In genomic region chr13:38580601-38581457, GRCm38 (mm10) we compare ENCODE assay signal across 8 mouse cellular contexts. TPM values are rescaled to one million over a fixed set of nuclear protein-coding genes. Genes with fewer than 3 reads are reported as not detected.
DNase-seq lines count a peak whose midpoint lies in the region; ATAC-seq lines count a peak whose summit lies in the region.

No protein-coding gene starts in this region.

- no peaks in the 10 kb centered on the region for H3K4me1 ChIP-seq in brown adipose tissue, adult 24 weeks (ENCODE audit: control insufficient read depth, insufficient read depth, insufficient read length, low read length)
- 0 out of 2 replicates have a peak, but pooled peaks cover 4% of the 10 kb centered on the region for H3K4me1 ChIP-seq in intestine, embryonic 15.5 days (replicated peaks)
- peaks cover 11% of the 10 kb centered on the region for H3K4me1 ChIP-seq in liver, embryonic 12.5 days

- H3K36me3 ChIP-seq in intestine, embryonic 15.5 days: no peaks in the 10 kb centered on the region
- no peaks in the 10 kb centered on the region for H3K36me3 ChIP-seq in liver, embryonic 12.5 days

- WGBS in intestine, embryonic 15.5 days: 49% methylated on average over 11 of the region's 11 CpGs
- WGBS in liver, embryonic 12.5 days (ENCODE audit: insufficient replicate concordance): 33% methylated on average over 11 of the region's 11 CpGs

- peak overlapping the region; percentile 40 for H3K4me3 ChIP-seq in brown adipose tissue, adult 24 weeks (ENCODE audit: insufficient read depth, low read depth, low read length)
- no peak overlapping the region; the same call in 1 of the 2 replicates for H3K4me3 ChIP-seq in intestine, embryonic 15.5 days (replicated peaks)
- peak overlapping the region; percentile 20 for H3K4me3 ChIP-seq in liver, embryonic 12.5 days

- H3K4me2 ChIP-seq in intestine, embryonic 15.5 days (replicated peaks): peak overlapping the region; percentile 42
- peak overlapping the region; percentile 60 for H3K4me2 ChIP-seq in liver, embryonic 12.5 days

- no peaks in the 10 kb centered on the region for H3K9me3 ChIP-seq in intestine, embryonic 15.5 days
- H3K9me3 ChIP-seq in liver, embryonic 12.5 days (replicated peaks): no peaks in the 10 kb centered on the region

- H3K27ac ChIP-seq in brown adipose tissue, adult 24 weeks (replicated peaks; ENCODE audit: low read depth, low read length): peak overlapping the region; percentile 17; the same call in 1 of the 2 replicates
- H3K27ac ChIP-seq in intestine, embryonic 15.5 days: no peak overlapping the region
- H3K27ac ChIP-seq in liver, embryonic 12.5 days: no peak overlapping the region

- peak; percentile 28 to 45 for DNase-seq in urinary bladder, adult 18-20 months (ENCODE audit: low spot score in 2 of 2)
- DNase-seq in urinary bladder, postnatal 10 days (ENCODE audit: low spot score): no peak
- DNase-seq in gastrocnemius, adult 8-10 months (ENCODE audit: low spot score in 2 of 2): peak; percentile 23 to 47
- DNase-seq in retina, embryonic 14.5 days (ENCODE audit: low spot score): peak; percentile 38
- peak; percentile 71 for DNase-seq in urinary bladder, postnatal 14 days (ENCODE audit: low spot score)

- peak; percentile 89 for ATAC-seq in intestine, embryonic 15.5 days
- peak; percentile 62 for ATAC-seq in liver, embryonic 12.5 days

- H3K27me3 ChIP-seq in intestine, embryonic 15.5 days (replicated peaks): no peaks in the 10 kb centered on the region
- peaks cover 9% of the 10 kb centered on the region for H3K27me3 ChIP-seq in liver, embryonic 12.5 days (replicated peaks)

- H3K9ac ChIP-seq in intestine, embryonic 15.5 days: no peak overlapping the region
- H3K9ac ChIP-seq in liver, embryonic 12.5 days: no peak overlapping the region

RNA-seq across cellular contexts. Expression of gene Txndc5, which starts 52.2 kb away (rescaled TPM):
- 27.2 and 31.5 TPM in 2 replicates for polyA plus RNA-seq in brown adipose tissue, adult 24 weeks (2012; ENCODE audit: insufficient read depth, insufficient read length, missing spikeins)
- total RNA-seq in gastrocnemius, adult 8-10 months (2022): 10 to 100 TPM; 25.2 to 36.1 (median 28.2) TPM
- polyA plus RNA-seq in intestine, embryonic 15.5 days (2015; fragmentation: Nextera tagmentation; extraction: Ambion mirVana): 245 and 256 TPM in 2 replicates
- polyA plus RNA-seq in liver, embryonic 12.5 days (2016; fragmentation: Nextera tagmentation; extraction: Ambion mirVana): 102 and 104 TPM in 2 replicates

RNA-seq across cellular contexts. Expression of gene Bloc1s5, which starts 54.1 kb away (rescaled TPM):
- 17.0 and 21.7 TPM in 2 replicates for polyA plus RNA-seq in brown adipose tissue, adult 24 weeks (2012; ENCODE audit: insufficient read depth, insufficient read length, missing spikeins)
- total RNA-seq in gastrocnemius, adult 8-10 months (2022): 1 to 10 TPM; 6.0 to 7.3 (median 6.5) TPM
- 14.3 and 15.9 TPM in 2 replicates for polyA plus RNA-seq in intestine, embryonic 15.5 days (2015; fragmentation: Nextera tagmentation; extraction: Ambion mirVana)
- polyA plus RNA-seq in liver, embryonic 12.5 days (2016; fragmentation: Nextera tagmentation; extraction: Ambion mirVana): 16.0 and 16.4 TPM in 2 replicates
